Mouse (Mus musculus) kidney, adult 2 months (tissue): Measurements from ENCODE around the gene Pla2g4b.

Experiments
- CTCF ChIP-seq: fragments of 200-500 bp; conservative IDR thresholded peaks from 2 replicates; pipeline ENCODE4 v1.5.1; 2011; ENCODE audit warnings: low read depth, mild to moderate bottlenecking, control low read depth, low read length, moderate library complexity, mixed read lengths; ENCODE audit not compliant: insufficient read depth, insufficient read length
- POLR2A ChIP-seq: fragments of 200-500 bp; IDR thresholded peaks from one replicate; pipeline ENCODE4 v1.6.1; 2011; ENCODE audit warnings: low read depth, low read length, control low read depth

DNA sequence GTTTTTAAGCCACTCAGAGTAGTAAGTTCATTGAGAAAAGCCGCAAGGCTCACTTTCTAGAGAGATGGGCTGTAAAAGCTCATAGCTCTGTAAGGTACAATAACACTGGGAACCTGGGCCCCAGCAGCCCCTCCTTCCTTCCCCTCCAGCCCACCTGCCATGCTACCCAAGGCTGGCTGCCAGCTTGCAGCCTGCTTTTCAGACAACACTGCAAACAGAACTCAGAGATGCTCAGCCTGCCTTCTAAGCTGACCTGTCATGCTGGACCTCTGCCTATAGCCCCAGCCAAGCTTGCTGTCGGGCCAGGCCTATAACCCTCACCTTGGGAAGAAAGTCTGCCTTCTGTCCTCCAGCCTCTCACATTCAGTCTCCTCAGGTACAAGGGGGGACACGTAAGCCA, 11.5 kb downstream of the Pla2g4b start:
- TF ChIP-seq POLR2A (no peak), CTCF (no peak)
